Mouse (Mus musculus): Measurements from ENCODE around the gene Jade3. TPM values are rescaled to one million over a fixed set of nuclear protein-coding genes. Genes with fewer than 3 reads are reported as not detected.
A peak's percentile ranks its signal among the peaks of the same experiment; 100 is the strongest.

Gene Jade3
- total and polyA plus RNA-seq, 3 experiments: 9.9 to 21.1 (median 11.8) TPM

DNA sequence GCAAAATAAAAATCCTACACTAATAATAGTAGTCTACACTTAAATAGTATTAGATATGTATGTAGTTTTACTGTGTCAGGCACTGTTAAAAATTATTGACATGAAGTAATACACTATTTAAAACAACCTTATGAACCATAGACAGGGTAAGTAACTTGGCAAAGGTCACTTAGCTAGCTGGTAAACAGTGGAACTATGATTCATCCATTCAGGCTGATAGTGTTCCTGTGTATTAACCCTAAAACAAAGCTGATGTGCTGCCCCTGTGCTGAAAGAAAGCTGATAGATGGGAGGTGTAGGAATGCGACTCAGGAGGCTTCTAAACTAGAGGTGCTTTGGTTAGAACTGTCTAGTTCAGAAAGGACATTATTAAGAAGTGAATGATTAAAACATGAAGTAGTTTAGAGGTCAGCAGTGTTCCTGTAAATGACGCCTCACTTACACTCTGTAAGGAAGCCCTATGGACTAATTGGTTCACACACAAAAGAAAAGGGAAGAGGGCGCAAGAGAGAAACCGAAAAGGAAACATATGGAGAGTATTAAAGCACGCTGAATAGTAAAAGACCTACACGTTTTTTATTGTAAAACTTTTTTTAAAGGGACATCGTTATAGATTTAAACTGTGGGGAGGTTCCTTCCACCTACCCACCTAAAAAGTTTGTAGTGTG, 46.0 kb upstream of the Jade3 start:
- 0 out of 2 replicates have a peak, but pooled peaks have one; percentile 14 for TF ChIP-seq BHLHE40 (IDR thresholded peaks at IDR 0.05; ENCODE audit: low read depth, low read length)
- no peak for TF ChIP-seq MAX (IDR thresholded peaks at IDR 0.05; ENCODE audit: low read length)
- in situ Hi-C loops (cut with MboI; ENCODE audit: low pct_ligation_motif_present, low pct_unique_long_range_greater_than_20kb, low sequenced_read_pairs): no loop called here
- Histone ChIP-seq H3K4me2 (ENCODE audit: insufficient read depth, low read depth, poor library complexity, severe bottlenecking) (no peak overlapping the region), H3K9me3 (replicated peaks; ENCODE audit: low read length) (no peaks in the 10 kb centered on the region), H3K27ac (ENCODE audit: insufficient read depth, low read depth) (no peak overlapping the region), H3K79me2 (replicated peaks; ENCODE audit: control insufficient read depth, extremely low read depth, insufficient read depth, poor library complexity, severe bottlenecking) (peaks cover 20% of the 10 kb centered on the region), H3K36me3 (replicated peaks in 1 of 2; ENCODE audit: control insufficient read depth in 1 of 2, insufficient read depth in 1 of 2, low read length in 1 of 2) (peaks cover 16 to 30% of the 10 kb centered on the region in 2 experiments), H3K4me1 (ENCODE audit: control insufficient read depth in 1 of 2, insufficient read depth in 2 of 2) (peaks cover 3 to 6% of the 10 kb centered on the region in 2 experiments; a peak in 2 of 4 replicates), H3K9ac (ENCODE audit: insufficient read depth, low read depth) (peak overlapping the region; percentile 48; the same call in 1 of the 2 replicates), H3K4me3 (replicated peaks in 1 of 3; ENCODE audit: low read depth in 2 of 3, low read length in 2 of 3, poor library complexity in 1 of 3) (no peak overlapping the region), H3K27me3 (replicated peaks) (no peaks in the 10 kb centered on the region)
- dilution Hi-C loops (cut with MboI; ENCODE audit: extremely low pct_ligation_motif_present, extremely low pct_unique_long_range_greater_than_20kb, low sequenced_read_pairs): no loop called here
- no peak for DNase-seq (ENCODE audit: extremely low read depth)

DNA sequence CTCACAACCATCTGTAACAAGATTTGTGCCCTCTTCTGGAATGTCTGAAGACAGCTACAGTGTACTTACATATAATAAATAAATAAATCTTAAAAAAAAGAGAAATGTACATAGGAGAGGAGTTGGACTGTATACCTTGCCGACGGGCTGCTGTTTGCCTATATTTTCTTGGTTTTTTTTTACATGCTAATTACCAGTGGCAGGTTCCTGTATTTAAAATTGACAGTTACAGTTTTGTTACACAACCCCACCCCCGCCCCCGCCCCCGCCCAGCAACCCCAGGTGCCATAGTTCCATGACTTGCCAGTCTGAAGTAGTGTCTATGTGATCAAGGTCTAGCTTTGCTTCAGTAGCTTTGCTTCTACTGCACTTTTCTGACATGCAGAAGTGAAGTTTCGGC, 43.2 kb upstream of the Jade3 start:
- Histone ChIP-seq H3K4me2 (ENCODE audit: insufficient read depth, low read depth, poor library complexity, severe bottlenecking) (no peak overlapping the region), H3K9me3 (replicated peaks; ENCODE audit: low read length) (no peaks in the 10 kb centered on the region), H3K9ac (ENCODE audit: insufficient read depth, low read depth) (no peak overlapping the region), H3K4me1 (ENCODE audit: control insufficient read depth in 1 of 2, insufficient read depth in 2 of 2) (peaks cover 5 to 18% of the 10 kb centered on the region in 2 experiments; a peak in 3 of 4 replicates), H3K4me3 (replicated peaks in 1 of 3; ENCODE audit: low read depth in 2 of 3, low read length in 2 of 3, poor library complexity in 1 of 3) (no peak overlapping the region), H3K79me2 (replicated peaks; ENCODE audit: control insufficient read depth, extremely low read depth, insufficient read depth, poor library complexity, severe bottlenecking) (peaks cover 15% of the 10 kb centered on the region), H3K36me3 (replicated peaks in 1 of 2; ENCODE audit: control insufficient read depth in 1 of 2, insufficient read depth in 1 of 2, low read length in 1 of 2) (peaks cover 12 to 28% of the 10 kb centered on the region in 2 experiments), H3K27ac (ENCODE audit: insufficient read depth, low read depth) (no peak overlapping the region), H3K27me3 (replicated peaks) (no peaks in the 10 kb centered on the region)
- no peak for DNase-seq (ENCODE audit: extremely low read depth)
- dilution Hi-C loops (cut with MboI; ENCODE audit: extremely low pct_ligation_motif_present, extremely low pct_unique_long_range_greater_than_20kb, low sequenced_read_pairs) (no loop called here), in situ Hi-C loops (cut with MboI; ENCODE audit: low pct_ligation_motif_present, low pct_unique_long_range_greater_than_20kb, low sequenced_read_pairs) (no loop called here)
- peak; percentile 53; the same call in 1 of the 2 replicates for TF ChIP-seq ZNF384 (IDR thresholded peaks at IDR 0.05; ENCODE audit: low read depth, low read length)
- no peak for TF ChIP-seq MAFK (IDR thresholded peaks at IDR 0.05; ENCODE audit: insufficient replicate concordance, low read length)
- peak in 1 of 2 experiments; percentile 37; a peak in 1 of 4 replicates for TF ChIP-seq CTCF (conservative IDR thresholded peaks at IDR 0.05 in 1 of 2, IDR thresholded peaks at IDR 0.05 in 1 of 2; ENCODE audit: low read depth in 2 of 2, low read length in 2 of 2)
- no peak for TF ChIP-seq SIN3A (IDR thresholded peaks at IDR 0.05; ENCODE audit: low read length)
- no peak for TF ChIP-seq ZKSCAN1 (IDR thresholded peaks at IDR 0.05; ENCODE audit: borderline replicate concordance, low read depth, low read length)
- no peak for TF ChIP-seq POLR2A (IDR thresholded peaks at IDR 0.05; ENCODE audit: low read depth, low read length)
- TF ChIP-seq ETS1 (conservative IDR thresholded peaks at IDR 0.05; ENCODE audit: low read depth, low read length): no peak
- TF ChIP-seq MYC (IDR thresholded peaks at IDR 0.05; ENCODE audit: low read depth, low read length): peak; percentile 89
- no peak for TF ChIP-seq MAZ (IDR thresholded peaks at IDR 0.05; ENCODE audit: low read depth, low read length)
- TF ChIP-seq EP300 (IDR thresholded peaks at IDR 0.05; ENCODE audit: low read length): no peak

DNA sequence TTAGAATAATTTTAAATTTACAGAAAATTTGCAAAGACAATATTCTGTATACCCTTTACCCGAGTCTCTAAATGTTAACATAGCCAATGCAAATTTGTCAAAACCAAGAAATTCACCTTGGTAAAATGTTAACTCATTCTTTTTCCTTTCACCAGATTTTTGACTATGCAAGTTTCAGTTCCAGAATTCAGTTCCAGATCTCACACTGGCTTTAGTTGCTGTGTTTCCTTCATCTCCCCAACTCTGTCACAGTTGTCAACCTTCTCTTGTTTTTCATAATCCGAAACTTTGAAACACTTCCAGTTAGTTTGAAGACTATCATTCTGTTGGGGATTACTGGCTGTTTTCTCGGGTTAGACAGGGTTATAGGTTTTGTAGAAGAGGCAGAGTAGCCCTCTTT, 38.5 kb upstream of the Jade3 start:
- H3K9ac ChIP-seq (ENCODE audit: insufficient read depth, low read depth): peak overlapping the region; percentile 44
- peak overlapping the region; percentile 97 for H3K27ac ChIP-seq (ENCODE audit: insufficient read depth, low read depth)
- peaks cover 8 to 28% of the 10 kb centered on the region in 2 experiments for H3K36me3 ChIP-seq (replicated peaks in 1 of 2; ENCODE audit: control insufficient read depth in 1 of 2, insufficient read depth in 1 of 2, low read length in 1 of 2)
- H3K4me2 ChIP-seq (ENCODE audit: insufficient read depth, low read depth, poor library complexity, severe bottlenecking): peak overlapping the region; percentile 84
- H3K27me3 ChIP-seq (replicated peaks): no peaks in the 10 kb centered on the region
- peaks cover 8 to 23% of the 10 kb centered on the region in 2 experiments; a peak in 3 of 4 replicates for H3K4me1 ChIP-seq (ENCODE audit: control insufficient read depth in 1 of 2, insufficient read depth in 2 of 2)
- dilution Hi-C loops (cut with MboI; ENCODE audit: extremely low pct_ligation_motif_present, extremely low pct_unique_long_range_greater_than_20kb, low sequenced_read_pairs) (no loop called here), in situ Hi-C loops (cut with MboI; ENCODE audit: low pct_ligation_motif_present, low pct_unique_long_range_greater_than_20kb, low sequenced_read_pairs) (no loop called here)
- H3K4me3 ChIP-seq (replicated peaks in 1 of 3; ENCODE audit: low read depth in 2 of 3, low read length in 2 of 3, poor library complexity in 1 of 3): no peak overlapping the region
- peaks cover 20% of the 10 kb centered on the region; the same call in 1 of the 2 replicates for H3K79me2 ChIP-seq (replicated peaks; ENCODE audit: control insufficient read depth, extremely low read depth, insufficient read depth, poor library complexity, severe bottlenecking)
- peak; percentile 64 for DNase-seq (ENCODE audit: extremely low read depth)
- no peaks in the 10 kb centered on the region for H3K9me3 ChIP-seq (replicated peaks; ENCODE audit: low read length)
- TF ChIP-seq E2F4 (IDR thresholded peaks at IDR 0.05; ENCODE audit: insufficient replicate concordance, low read depth, low read length) (no peak), PAX5 (IDR thresholded peaks at IDR 0.05; ENCODE audit: low read length) (no peak), JUND (conservative IDR thresholded peaks at IDR 0.05; ENCODE audit: low read depth, low read length) (0 out of 2 replicates have a peak, but pooled peaks have one; percentile 69), RCOR1 (conservative IDR thresholded peaks at IDR 0.05; ENCODE audit: low read depth, low read length) (peak; percentile 89), ZKSCAN1 (IDR thresholded peaks at IDR 0.05; ENCODE audit: borderline replicate concordance, low read depth, low read length) (no peak), CHD2 (IDR thresholded peaks at IDR 0.05; ENCODE audit: low read length) (peak; percentile 51; the same call in 1 of the 2 replicates), MAFK (IDR thresholded peaks at IDR 0.05; ENCODE audit: insufficient replicate concordance, low read length) (peak; percentile 69; the same call in 1 of the 2 replicates), JUN (IDR thresholded peaks at IDR 0.05; ENCODE audit: insufficient read depth, low read depth, low read length) (peak; percentile 51), ZNF384 (IDR thresholded peaks at IDR 0.05; ENCODE audit: low read depth, low read length) (no peak), IRF4 (IDR thresholded peaks at IDR 0.05; ENCODE audit: low read depth, low read length) (peak; percentile 96), RAD21 (IDR thresholded peaks at IDR 0.05; ENCODE audit: low read depth, low read length) (no peak), MAX (IDR thresholded peaks at IDR 0.05; ENCODE audit: low read length) (no peak), NELFE (IDR thresholded peaks at IDR 0.05; ENCODE audit: low read depth, low read length) (no peak), USF2 (conservative IDR thresholded peaks at IDR 0.05; ENCODE audit: low read depth, low read length) (no peak), ZC3H11A (IDR thresholded peaks at IDR 0.05; ENCODE audit: low read depth, low read length) (no peak), CHD1 (IDR thresholded peaks at IDR 0.05; ENCODE audit: low read depth, low read length) (no peak), SIN3A (IDR thresholded peaks at IDR 0.05; ENCODE audit: low read length) (peak; percentile 68), CTCF (conservative IDR thresholded peaks at IDR 0.05 in 1 of 2, IDR thresholded peaks at IDR 0.05 in 1 of 2; ENCODE audit: low read depth in 2 of 2, low read length in 2 of 2) (no peak)

Measured in CH12.LX (cell line).